Mouse (Mus musculus) C2C12 (cell line): Measurements from ENCODE around the gene Prok2. TPM values are rescaled to one million over a fixed set of nuclear protein-coding genes. Genes with fewer than 3 reads are reported as not detected.

Source experiments
- H3K27me3 ChIP-seq: one replicate; pipeline ENCODE4 v1.6.1; 2011; ENCODE audit not compliant: control insufficient read depth, insufficient read depth, insufficient read length
- H3K36me3 ChIP-seq: one replicate; pipeline ENCODE4 v1.6.1; 2011; ENCODE audit not compliant: control insufficient read depth, insufficient read depth
- H3K4me3 ChIP-seq: one replicate; pipeline ENCODE4 v1.5.1; 2011; ENCODE audit warnings: mild to moderate bottlenecking, control low read depth; ENCODE audit not compliant: poor library complexity, insufficient read depth, severe bottlenecking
- H3K79me2 ChIP-seq: one replicate; pipeline ENCODE4 v1.6.1; 2011; ENCODE audit not compliant: control insufficient read depth, insufficient read depth
- H3K79me3 ChIP-seq: one replicate; pipeline ENCODE4 v1.6.1; 2011; ENCODE audit warnings: low read depth, control low read depth
- H3ac ChIP-seq: one replicate; pipeline ENCODE3; 2011; ENCODE audit warnings: low read depth; ENCODE audit not compliant: control insufficient read depth, insufficient read length
- CEBPB ChIP-seq: IDR thresholded peaks from one replicate; pipeline ENCODE4 v1.6.1; 2011; ENCODE audit warnings: low read depth, mild to moderate bottlenecking, control low read depth, moderate library complexity
- CTCF ChIP-seq: IDR thresholded peaks from one replicate; pipeline ENCODE4 v1.5.1; 2011; ENCODE audit not compliant: control insufficient read depth, insufficient read depth, insufficient read length
- FOSL1 ChIP-seq: IDR thresholded peaks from one replicate; pipeline ENCODE4 v1.8.0; 2011; ENCODE audit warnings: mild to moderate bottlenecking, low read length; ENCODE audit not compliant: poor library complexity, insufficient read depth, severe bottlenecking
- MAX ChIP-seq: IDR thresholded peaks from one replicate; pipeline ENCODE4 v1.6.1; 2011; ENCODE audit warnings: mild to moderate bottlenecking, control low read depth
- MYOD1 ChIP-seq: IDR thresholded peaks from one replicate; pipeline ENCODE4 v1.6.1; 2011; ENCODE audit warnings: low read depth; ENCODE audit not compliant: control insufficient read depth, insufficient read length
- MYOG ChIP-seq: IDR thresholded peaks from one replicate; pipeline ENCODE4 v1.6.1; 2011; ENCODE audit not compliant: control insufficient read depth, insufficient read length; ENCODE audit errors: extremely low read depth
- USF1 ChIP-seq: IDR thresholded peaks from one replicate; pipeline ENCODE4 v1.6.1; 2011; ENCODE audit warnings: low read depth, mild to moderate bottlenecking, control low read depth, moderate library complexity
- long read RNA-seq, 2 experiments: library from polyadenylated mRNA; unstranded; transcript quantifications; one replicate each; pipeline ENCODE4 v2.0.0; 2019 to 2020
- polyA plus RNA-seq: library from polyadenylated mRNA; unstranded; fragments of >200 nt; fragmentation: generic; extraction: Trizol; gene quantifications from one replicate; pipeline ENCODE4 v1.2.1, GENCODE M21; 2012; ENCODE audit warnings: missing spikeins

Gene Prok2
- polyA plus RNA-seq: not detected
- long read RNA-seq, experiment 1: 0 reads
- long read RNA-seq, experiment 2: 0 reads

- H3K36me3 ChIP-seq: no peaks in the 10 kb centered on the region
- no peaks in the 10 kb centered on the region for H3K79me2 ChIP-seq
- peaks cover 17% of the 10 kb centered on the region for H3K27me3 ChIP-seq
- no peak within 1 kb of the TSS for H3K4me3 ChIP-seq
- TF ChIP-seq CEBPB (no peak), FOSL1 (no peak), USF1 (no peak), MYOD1 (no peak), MYOG (no peak), MAX (no peak), CTCF (no peak)
- no peak within 1 kb of the TSS for H3ac ChIP-seq
- H3K79me3 ChIP-seq: no peaks in the 10 kb centered on the region
Observed at GRCm38 (mm10) chr6:99725971-99726561, at the start of gene Prok2. Gene Prok2, minus strand, starts transcription at chr6:99726392.

- Histone ChIP-seq H3K27me3 (peaks cover 24% of the 10 kb centered on the region), H3K79me2 (no peaks in the 10 kb centered on the region), H3K79me3 (no peaks in the 10 kb centered on the region), H3K36me3 (no peaks in the 10 kb centered on the region), H3K4me3 (no peak overlapping the region), H3ac (no peak overlapping the region)
- TF ChIP-seq MYOG (no peak), MAX (no peak), USF1 (no peak), CEBPB (no peak), MYOD1 (no peak), CTCF (no peak), FOSL1 (no peak)
Observed at GRCm38 (mm10) chr6:99774680-99775079, 48.5 kb upstream of the Prok2 start.

DNA sequence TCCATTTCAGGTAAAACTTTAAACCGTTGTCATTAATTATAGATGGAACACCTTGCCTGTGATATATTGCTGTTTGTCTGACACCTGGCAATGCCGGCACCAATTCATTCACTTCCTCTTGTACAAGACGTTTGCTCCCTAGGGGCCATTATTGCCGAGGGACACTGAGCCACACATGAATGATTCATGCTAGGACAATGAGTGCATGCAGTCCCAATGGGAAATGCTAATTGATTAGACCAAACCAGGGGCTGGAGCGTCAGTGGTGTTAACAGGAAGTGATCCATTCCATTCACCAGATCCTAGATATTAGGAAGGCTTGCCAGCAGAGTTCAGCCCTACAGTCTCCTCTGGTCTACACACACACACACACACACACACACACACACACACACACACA, 42.3 kb upstream of the Prok2 start:
- Histone ChIP-seq H3ac (no peak overlapping the region), H3K79me2 (no peaks in the 10 kb centered on the region), H3K27me3 (peaks cover 14% of the 10 kb centered on the region), H3K36me3 (no peaks in the 10 kb centered on the region), H3K4me3 (no peak overlapping the region), H3K79me3 (no peaks in the 10 kb centered on the region)
- TF ChIP-seq FOSL1 (no peak), MAX (no peak), USF1 (no peak), CTCF (no peak), CEBPB (no peak), MYOD1 (no peak), MYOG (no peak)

- H3K79me2 ChIP-seq: no peaks in the 10 kb centered on the region
- H3K36me3 ChIP-seq: no peaks in the 10 kb centered on the region
- TF ChIP-seq MYOD1 (no peak), CTCF (no peak), USF1 (no peak), CEBPB (no peak), MYOG (no peak), FOSL1 (no peak), MAX (no peak)
- no peak overlapping the region for H3ac ChIP-seq
- H3K4me3 ChIP-seq: no peak overlapping the region
- no peaks in the 10 kb centered on the region for H3K79me3 ChIP-seq
- peaks cover 13% of the 10 kb centered on the region for H3K27me3 ChIP-seq
Observed at GRCm38 (mm10) chr6:99764916-99765315, 38.7 kb upstream of the Prok2 start.

- Histone ChIP-seq H3K36me3 (no peaks in the 10 kb centered on the region), H3ac (no peak overlapping the region), H3K79me2 (no peaks in the 10 kb centered on the region), H3K79me3 (no peaks in the 10 kb centered on the region), H3K4me3 (no peak overlapping the region), H3K27me3 (peaks cover 18% of the 10 kb centered on the region)
- no peak for TF ChIP-seq FOSL1
- TF ChIP-seq MYOD1: no peak
- no peak for TF ChIP-seq MAX
- no peak for TF ChIP-seq CEBPB
Observed at GRCm38 (mm10) chr6:99762069-99762985, 36.1 kb upstream of the Prok2 start.

- Histone ChIP-seq H3K4me3 (no peak overlapping the region), H3K79me3 (no peaks in the 10 kb centered on the region), H3ac (no peak overlapping the region), H3K27me3 (peaks cover 25% of the 10 kb centered on the region), H3K79me2 (no peaks in the 10 kb centered on the region), H3K36me3 (no peaks in the 10 kb centered on the region)
- TF ChIP-seq CEBPB (no peak), MAX (no peak), USF1 (no peak), FOSL1 (no peak), MYOD1 (no peak), CTCF (no peak), MYOG (no peak)
Observed at GRCm38 (mm10) chr6:99756105-99756504, 29.9 kb upstream of the Prok2 start.
